Mouse (Mus musculus) kidney, embryonic 14.5 days (tissue): ENCODE results near the gene 4930519G04Rik. TPM values are rescaled to one million over a fixed set of nuclear protein-coding genes. Genes with fewer than 3 reads are reported as not detected.
"Not testable (repeated sequence)": the region's sequence is repeated elsewhere in the genome, so short reads cannot be mapped to it uniquely, and the experiment has no call there.

ENCODE experiments used
- ATAC-seq: fragments of 200-750 bp; cut with Nextera tagmentation; 2 replicates; pipeline ENCODE4 v1.8.0; 2017; ENCODE audit warnings: moderate number of reproducible peaks, mild to moderate bottlenecking, moderate TSS enrichment, moderate library complexity; ENCODE audit not compliant: low FRiP score, low TSS enrichment
- H3K27ac ChIP-seq: fragments of 300-500 bp; sonication (generic); 2 replicates; pipeline ENCODE4 v1.5.1; 2014; ENCODE audit warnings: low read depth, mild to moderate bottlenecking, low read length, moderate library complexity, mixed read lengths
- H3K27me3 ChIP-seq: fragments of 300-500 bp; sonication (generic); 2 replicates; pipeline ENCODE4 v1.6.1; 2014; ENCODE audit warnings: mild to moderate bottlenecking, low read length; ENCODE audit not compliant: control insufficient read depth, insufficient read depth
- H3K36me3 ChIP-seq: fragments of 300-500 bp; sonication (generic); 2 replicates; pipeline ENCODE4 v1.6.1; 2014; ENCODE audit warnings: low read length, mixed read lengths; ENCODE audit not compliant: control insufficient read depth, insufficient read depth
- H3K4me1 ChIP-seq: fragments of 300-500 bp; sonication (generic); 2 replicates; pipeline ENCODE4 v1.6.1; 2014; ENCODE audit warnings: low read length, mixed read lengths; ENCODE audit not compliant: control insufficient read depth, insufficient read depth
- H3K4me2 ChIP-seq: fragments of 300-500 bp; sonication (generic); replicated peaks from 2 replicates; pipeline ENCODE4 v1.6.1; 2014; ENCODE audit warnings: low read depth, mild to moderate bottlenecking, low read length
- H3K4me3 ChIP-seq: fragments of 300-500 bp; sonication (generic); 2 replicates; pipeline ENCODE4 v1.5.1; 2014; ENCODE audit warnings: mild to moderate bottlenecking, low read length
- H3K9ac ChIP-seq: fragments of 300-500 bp; sonication (generic); 2 replicates; pipeline ENCODE4 v1.6.1; 2014; ENCODE audit warnings: low read depth, mild to moderate bottlenecking, low read length, moderate library complexity
- H3K9me3 ChIP-seq: fragments of 300-500 bp; sonication (generic); 2 replicates; pipeline ENCODE4 v1.6.1; 2016; ENCODE audit warnings: low read length; ENCODE audit not compliant: control insufficient read depth
- WGBS: fragments of 180-500 bp; shearing (Covaris S2); extraction: QIAGEN DNeasy Blood & Tissue Kit; methylation state at CpG from one replicate; pipeline ENCODE4 v1.1.7; 2014; 5-methylcytosine and 5-hydroxymethylcytosine counted together
- polyA plus RNA-seq: library from polyadenylated mRNA; unstranded; fragments of >200 nt; fragmentation: Nextera tagmentation; extraction: Ambion mirVana; gene quantifications from 2 replicates; pipeline ENCODE4 v1.2.1, GENCODE M21; 2014

The 4930519G04Rik gene
- polyA plus RNA-seq, 1 experiment from 2014 or later: not detected

GRCm38 (mm10) chr5:114827427-114827826 is 26.0 kb upstream of the 4930519G04Rik start:
- no peak overlapping the region for H3K9ac ChIP-seq
- no peaks in the 10 kb centered on the region for H3K36me3 ChIP-seq
- WGBS: 87% methylated on average over 12 of the region's 12 CpGs
- H3K9me3 ChIP-seq: no peaks in the 10 kb centered on the region
- H3K27me3 ChIP-seq: no peaks in the 10 kb centered on the region
- ATAC-seq: no peak
- no peaks in the 10 kb centered on the region for H3K4me1 ChIP-seq
- no peak overlapping the region for H3K4me2 ChIP-seq
- H3K4me3 ChIP-seq: no peak overlapping the region
- H3K27ac ChIP-seq: no peak overlapping the region

GRCm38 (mm10) chr5:114829740-114830139 is 23.7 kb upstream of the 4930519G04Rik start:
- WGBS: 72% methylated on average over 3 of the region's 3 CpGs
- Histone ChIP-seq H3K4me3 (no peak overlapping the region), H3K27me3 (no peaks in the 10 kb centered on the region), H3K9ac (no peak overlapping the region), H3K4me2 (no peak overlapping the region), H3K27ac (no peak overlapping the region), H3K36me3 (no peaks in the 10 kb centered on the region), H3K4me1 (no peaks in the 10 kb centered on the region), H3K9me3 (no peaks in the 10 kb centered on the region)
- no peak for ATAC-seq

- Histone ChIP-seq H3K27ac (no peak overlapping the region), H3K36me3 (no peaks in the 10 kb centered on the region), H3K4me3 (no peak overlapping the region), H3K4me1 (no peaks in the 10 kb centered on the region), H3K9ac (no peak overlapping the region), H3K27me3 (no peaks in the 10 kb centered on the region), H3K4me2 (no peak overlapping the region), H3K9me3 (no peaks in the 10 kb centered on the region)
- 63% methylated on average over 12 of the region's 12 CpGs for WGBS
- ATAC-seq: no peak
Observed at GRCm38 (mm10) chr5:114836886-114837285, 16.6 kb upstream of the 4930519G04Rik start.

- H3K4me2 ChIP-seq, H3K9me3 ChIP-seq, H3K27me3 ChIP-seq, H3K4me3 ChIP-seq, H3K4me1 ChIP-seq, H3K9ac ChIP-seq, H3K36me3 ChIP-seq, ATAC-seq, H3K27ac ChIP-seq: not testable (repeated sequence)
- WGBS: 40% methylated on average over 5 of the region's 5 CpGs
Observed at GRCm38 (mm10) chr5:114840481-114840880, 13.0 kb upstream of the 4930519G04Rik start.

GRCm38 (mm10) chr5:114842155-114842554 is 11.3 kb upstream of the 4930519G04Rik start:
- H3K27me3 ChIP-seq, H3K36me3 ChIP-seq, H3K4me2 ChIP-seq, H3K27ac ChIP-seq, H3K9ac ChIP-seq, H3K4me3 ChIP-seq, H3K4me1 ChIP-seq, ATAC-seq, H3K9me3 ChIP-seq: not testable (repeated sequence)
- 34% methylated on average over 3 of the region's 3 CpGs for WGBS

GRCm38 (mm10) chr5:114842674-114843073 is 10.8 kb upstream of the 4930519G04Rik start:
- ATAC-seq: peak; percentile 46; the same call in 1 of the 2 replicates
- no peaks in the 10 kb centered on the region for H3K27me3 ChIP-seq
- no peak overlapping the region for H3K9ac ChIP-seq
- H3K4me1 ChIP-seq: 0 out of 2 replicates have a peak, but pooled peaks cover 3% of the 10 kb centered on the region
- no peak overlapping the region for H3K27ac ChIP-seq
- no peaks in the 10 kb centered on the region for H3K36me3 ChIP-seq
- 84% methylated on average over 5 of the region's 5 CpGs for WGBS
- no peak overlapping the region for H3K4me3 ChIP-seq
- no peak overlapping the region for H3K4me2 ChIP-seq
- no peaks in the 10 kb centered on the region for H3K9me3 ChIP-seq

- 68% methylated on average over 2 of the region's 2 CpGs for WGBS
Observed at GRCm38 (mm10) chr5:114844371-114844770, 9.1 kb upstream of the 4930519G04Rik start.

GRCm38 (mm10) chr5:114851565-114852236 is 1.8 kb upstream of the 4930519G04Rik start:
- no peaks in the 10 kb centered on the region for H3K4me1 ChIP-seq
- 0 out of 2 replicates have a peak, but pooled peaks have one; percentile 55 for ATAC-seq
- H3K27ac ChIP-seq: no peak overlapping the region
- H3K36me3 ChIP-seq: no peaks in the 10 kb centered on the region
- H3K4me3 ChIP-seq: no peak overlapping the region
- WGBS: 82% methylated on average over 20 of the region's 20 CpGs
- no peak overlapping the region for H3K9ac ChIP-seq
- H3K27me3 ChIP-seq: no peaks in the 10 kb centered on the region
- H3K4me2 ChIP-seq: no peak overlapping the region
- H3K9me3 ChIP-seq: no peaks in the 10 kb centered on the region

More at GRCm38 (mm10) chr5:114844371-114844770, 9.1 kb upstream of the 4930519G04Rik start:
- not testable (repeated sequence) for H3K36me3 ChIP-seq, H3K9me3 ChIP-seq, H3K9ac ChIP-seq, H3K4me2 ChIP-seq, H3K27ac ChIP-seq, H3K4me1 ChIP-seq, H3K4me3 ChIP-seq, H3K27me3 ChIP-seq
- 0 out of 2 replicates have a peak, but pooled peaks have one; percentile 25 for ATAC-seq

- ATAC-seq: no peak
- H3K27me3 ChIP-seq: 0 out of 2 replicates have a peak, but pooled peaks cover 6% of the 10 kb centered on the region
- H3K4me2 ChIP-seq: peak within 1 kb of the TSS; percentile 50
- no peaks in the 10 kb centered on the region for H3K4me1 ChIP-seq
- 81% methylated on average over 12 of the region's 12 CpGs for WGBS
- H3K9me3 ChIP-seq: no peaks in the 10 kb centered on the region
- no peaks in the 10 kb centered on the region for H3K36me3 ChIP-seq
- H3K9ac ChIP-seq: no peak within 1 kb of the TSS
- H3K4me3 ChIP-seq: peak within 1 kb of the TSS; percentile 28; the same call in 1 of the 2 replicates
- no peak within 1 kb of the TSS for H3K27ac ChIP-seq
Observed at GRCm38 (mm10) chr5:114858582-114858981, 5.1 kb downstream of the 4930519G04Rik start, which contains the start of gene Gm9936. Gene Gm9936, minus strand, starts transcription at chr5:114858682.
